Mouse (Mus musculus) kidney, adult 2 months (tissue): ENCODE data around the gene Cul1. TPM values are rescaled to one million over a fixed set of nuclear protein-coding genes. Genes with fewer than 3 reads are reported as not detected.

ENCODE experiments used
- DNase-seq: peaks from one replicate; pipeline ENCODE4 v3.0.0; 2021
- H3K27ac ChIP-seq: fragments of 200-500 bp; 2 replicates; pipeline ENCODE4 v1.5.1; 2012; ENCODE audit warnings: low read depth, low read length, control low read depth, inconsistent platforms; ENCODE audit not compliant: insufficient read depth
- H3K27me3 ChIP-seq: fragments of 200-500 bp; replicated peaks from 2 replicates; pipeline ENCODE4 v1.6.1; 2012; ENCODE audit warnings: mild to moderate bottlenecking, moderate library complexity, low read length, inconsistent platforms; ENCODE audit not compliant: control insufficient read depth, insufficient read depth
- H3K36me3 ChIP-seq: fragments of 200-500 bp; 2 replicates; pipeline ENCODE4 v1.6.1; 2012; ENCODE audit warnings: mild to moderate bottlenecking, moderate library complexity, low read length, inconsistent platforms; ENCODE audit not compliant: control insufficient read depth, insufficient read depth
- H3K4me1 ChIP-seq: fragments of 200-500 bp; 2 replicates; pipeline ENCODE4 v1.6.1; 2011; ENCODE audit warnings: low read length; ENCODE audit not compliant: control insufficient read depth, insufficient read depth
- H3K4me3 ChIP-seq: fragments of 200-500 bp; 2 replicates; pipeline ENCODE4 v1.5.1; 2011; ENCODE audit warnings: mild to moderate bottlenecking, low read depth, low read length, control low read depth; ENCODE audit not compliant: insufficient read depth
- CTCF ChIP-seq: fragments of 200-500 bp; conservative IDR thresholded peaks from 2 replicates; pipeline ENCODE4 v1.5.1; 2011; ENCODE audit warnings: low read depth, mild to moderate bottlenecking, control low read depth, low read length, moderate library complexity, mixed read lengths; ENCODE audit not compliant: insufficient read depth, insufficient read length
- POLR2A ChIP-seq: fragments of 200-500 bp; IDR thresholded peaks from one replicate; pipeline ENCODE4 v1.6.1; 2011; ENCODE audit warnings: low read depth, low read length, control low read depth
- WGBS: fragments of 180-500 bp; shearing (Covaris S2); methylation state at CpG from one replicate; pipeline ENCODE4 v1.1.7; 2018; 5-methylcytosine and 5-hydroxymethylcytosine counted together
- polyA plus RNA-seq: library from polyadenylated mRNA; depleted of rRNA; stranded (reverse); fragments of >200 nt; gene quantifications from 2 replicates; pipeline ENCODE4 v1.2.3, GENCODE M21; 2012

Cul1 gene
- polyA plus RNA-seq, 1 experiment = 28.5 TPM

DNA sequence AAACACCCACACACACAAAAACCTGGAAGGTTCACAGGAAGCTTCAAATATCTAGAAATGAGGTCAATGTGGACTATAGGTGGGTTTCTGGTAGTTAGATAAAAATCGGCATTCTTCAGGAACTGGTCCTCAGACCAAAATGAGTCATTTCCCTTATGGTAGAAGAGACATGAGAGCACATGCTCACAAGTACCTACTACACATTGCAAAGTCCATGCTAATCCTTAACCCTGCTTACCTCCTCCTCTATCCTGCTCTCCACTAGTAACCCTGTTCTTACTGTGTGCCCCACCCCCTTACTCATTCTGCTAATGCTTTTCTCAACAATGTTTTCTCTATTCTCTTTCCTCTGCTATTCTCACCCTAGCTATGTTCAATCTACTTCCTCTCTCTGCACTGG, 74.5 kb downstream of the Cul1 start:
- Histone ChIP-seq H3K27ac (no peak overlapping the region), H3K4me1 (peaks cover 5% of the 10 kb centered on the region; the same call in 1 of the 2 replicates), H3K4me3 (no peak overlapping the region), H3K27me3 (no peaks in the 10 kb centered on the region), H3K36me3 (peaks cover 6% of the 10 kb centered on the region)
- no peak for DNase-seq
- 45% methylated on average over 1 of the region's 1 CpGs for WGBS
- TF ChIP-seq CTCF (no peak), POLR2A (no peak)

DNA sequence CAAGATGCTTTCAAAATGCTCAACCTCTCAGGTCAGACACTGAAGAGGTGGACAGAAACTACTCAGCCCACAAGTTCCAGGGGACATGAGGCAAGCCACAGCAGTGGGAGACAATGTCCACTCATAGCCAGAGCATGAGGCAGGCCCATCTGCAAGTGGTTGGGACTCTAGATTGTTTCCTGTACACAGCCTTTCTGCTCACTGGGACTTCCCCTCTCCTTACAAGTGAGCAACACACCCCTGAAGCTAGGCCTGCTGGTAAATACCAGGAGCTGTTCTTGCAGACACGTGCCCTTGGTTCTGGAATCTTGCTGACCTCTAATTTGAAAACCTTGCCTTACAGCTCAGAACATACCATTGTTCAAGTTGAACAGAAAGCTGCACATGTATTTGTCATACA, 79.3 kb downstream of the Cul1 start:
- WGBS = 30% methylated on average over 1 of the region's 1 CpGs

DNA sequence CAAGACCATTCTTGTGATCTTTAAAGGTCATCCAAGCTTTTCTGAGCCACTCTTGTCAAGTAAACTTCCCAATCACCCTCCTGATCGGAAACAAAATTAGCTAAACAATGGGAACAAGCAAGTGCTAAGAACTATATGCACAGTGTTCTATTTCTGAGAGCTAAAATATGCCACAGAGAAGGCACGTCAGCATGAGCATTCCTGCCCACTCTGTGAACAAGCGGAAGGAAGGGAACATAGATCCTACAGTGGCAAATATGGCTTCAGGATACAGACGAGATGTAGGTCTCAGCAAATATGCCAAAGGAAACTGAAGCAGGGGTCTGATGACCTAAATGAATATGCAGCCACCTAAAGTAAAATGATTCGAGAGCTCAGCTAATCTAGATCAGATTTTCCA, 82.1 kb downstream of the Cul1 start:
- H3K4me3 ChIP-seq = no peak overlapping the region
- H3K36me3 ChIP-seq = no peaks in the 10 kb centered on the region
- H3K4me1 ChIP-seq = no peaks in the 10 kb centered on the region; the same call in 1 of the 2 replicates
- TF ChIP-seq POLR2A (no peak), CTCF (no peak)
- no peaks in the 10 kb centered on the region for H3K27me3 ChIP-seq
- H3K27ac ChIP-seq = no peak overlapping the region
- no peak for DNase-seq
- WGBS = 94% methylated on average over 5 of the region's 5 CpGs

More for the DNA sequence above, 79.3 kb downstream of the Cul1 start:
- H3K4me1 ChIP-seq = peaks cover 5% of the 10 kb centered on the region; the same call in 1 of the 2 replicates
- H3K27me3 ChIP-seq = no peaks in the 10 kb centered on the region
- H3K4me3 ChIP-seq = no peak overlapping the region
- no peak for TF ChIP-seq CTCF
- no peak for TF ChIP-seq POLR2A
- no peaks in the 10 kb centered on the region; the same call in 1 of the 2 replicates for H3K36me3 ChIP-seq
- H3K27ac ChIP-seq = no peak overlapping the region
- peak; percentile 21 for DNase-seq

DNA sequence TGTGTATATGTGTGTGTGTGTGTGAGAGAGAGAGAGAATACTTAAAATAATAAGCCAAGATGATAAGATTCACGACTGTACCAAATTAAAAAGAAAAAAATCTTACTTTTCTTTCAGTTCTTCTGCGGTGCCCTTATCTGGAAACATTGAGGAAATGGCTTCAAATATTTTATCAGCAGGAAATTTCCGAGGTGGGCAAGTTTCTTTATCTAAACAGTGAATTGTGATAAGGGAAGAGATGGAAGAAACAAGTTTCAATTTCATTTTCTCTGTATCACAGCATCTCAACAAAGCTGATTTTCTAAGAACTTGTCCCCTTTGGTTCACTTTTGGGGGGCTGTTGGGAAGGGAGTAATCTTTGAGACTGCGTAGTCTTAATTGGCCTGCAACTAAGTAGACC, 99.1 kb downstream of the Cul1 start:
- no peak overlapping the region for H3K4me3 ChIP-seq
- TF ChIP-seq POLR2A = no peak
- TF ChIP-seq CTCF = no peak
- peaks cover 2% of the 10 kb centered on the region; the same call in 1 of the 2 replicates for H3K36me3 ChIP-seq
- no peaks in the 10 kb centered on the region for H3K27me3 ChIP-seq
- no peak overlapping the region for H3K27ac ChIP-seq
- DNase-seq = no peak
- no peaks in the 10 kb centered on the region for H3K4me1 ChIP-seq
- 87% methylated on average over 4 of the region's 4 CpGs for whole genome bisulfite sequencing

DNA sequence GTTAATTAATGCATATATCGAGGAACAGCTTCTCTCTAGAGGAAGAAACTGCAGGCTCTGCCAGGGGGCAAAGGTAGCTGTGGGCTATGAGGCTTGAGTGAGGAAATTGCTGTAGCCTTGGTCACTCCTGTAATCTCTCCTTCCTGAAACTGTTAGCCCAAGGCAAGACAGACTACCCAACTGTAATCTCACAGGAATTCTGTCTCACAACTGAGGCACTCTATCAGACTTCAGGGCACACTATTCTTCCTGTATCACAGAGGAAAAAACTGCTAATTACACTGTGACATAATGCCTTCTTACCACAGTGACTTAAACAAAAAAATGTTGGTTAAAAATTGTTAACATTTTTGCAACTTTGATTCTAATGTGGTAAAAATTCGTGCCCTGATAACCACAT, 106.1 kb downstream of the Cul1 start:
- no peaks in the 10 kb centered on the region; the same call in 1 of the 2 replicates for H3K4me1 ChIP-seq
- peak; percentile 23 for DNase-seq
- H3K27ac ChIP-seq = no peak overlapping the region
- H3K27me3 ChIP-seq = no peaks in the 10 kb centered on the region
- TF ChIP-seq POLR2A = no peak
- no peak for TF ChIP-seq CTCF
- H3K4me3 ChIP-seq = no peak overlapping the region
- WGBS = 56% methylated on average over 2 of the region's 2 CpGs
- no peaks in the 10 kb centered on the region for H3K36me3 ChIP-seq

DNA sequence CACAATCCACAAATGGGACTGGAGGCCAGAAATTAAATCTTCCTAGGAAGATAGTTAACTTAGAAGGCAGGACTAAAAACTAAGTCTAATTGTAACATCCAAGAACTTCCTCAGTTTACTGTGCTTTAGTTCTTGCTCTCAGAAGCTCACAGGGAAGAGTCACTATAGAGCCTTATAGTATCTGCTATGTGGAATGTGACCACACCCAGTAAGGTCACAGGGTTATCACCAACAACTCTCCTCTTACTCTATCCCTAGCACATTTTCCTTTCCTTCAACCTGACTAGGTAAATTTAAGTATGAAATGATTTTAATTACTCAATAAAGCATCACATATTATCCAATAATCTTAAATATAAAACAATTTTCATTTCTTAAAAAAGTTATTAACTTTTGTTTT, 107.2 kb downstream of the Cul1 start:
- Histone ChIP-seq H3K36me3 (no peaks in the 10 kb centered on the region), H3K27ac (no peak overlapping the region), H3K4me3 (no peak overlapping the region), H3K4me1 (no peaks in the 10 kb centered on the region; the same call in 1 of the 2 replicates), H3K27me3 (no peaks in the 10 kb centered on the region)
- TF ChIP-seq CTCF (no peak), POLR2A (no peak)
- DNase-seq = no peak

DNA sequence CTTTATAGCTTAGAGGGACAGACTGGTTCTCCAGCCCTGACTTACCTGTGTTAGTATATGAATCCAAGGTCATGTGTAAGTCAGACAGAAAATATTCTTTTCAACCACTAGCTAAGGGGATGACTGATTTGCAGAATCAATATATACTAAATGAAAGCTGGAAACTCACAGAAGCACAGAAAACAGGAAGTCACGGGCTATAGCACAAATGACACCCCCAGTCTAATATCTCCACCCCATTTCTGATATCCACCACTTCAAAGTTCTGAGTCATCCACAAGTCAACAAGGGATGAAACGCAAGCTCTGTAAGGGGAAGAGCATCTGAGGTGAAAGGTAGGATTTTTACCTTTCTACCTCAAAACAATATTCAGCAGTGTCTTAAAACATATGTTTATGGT, 107.6 kb downstream of the Cul1 start:
- no peak for DNase-seq
- Histone ChIP-seq H3K36me3 (no peaks in the 10 kb centered on the region), H3K4me3 (no peak overlapping the region), H3K27ac (no peak overlapping the region), H3K27me3 (no peaks in the 10 kb centered on the region), H3K4me1 (no peaks in the 10 kb centered on the region; the same call in 1 of the 2 replicates)
- no peak for TF ChIP-seq POLR2A
- TF ChIP-seq CTCF = no peak
- 88% methylated on average over 2 of the region's 2 CpGs for WGBS

DNA sequence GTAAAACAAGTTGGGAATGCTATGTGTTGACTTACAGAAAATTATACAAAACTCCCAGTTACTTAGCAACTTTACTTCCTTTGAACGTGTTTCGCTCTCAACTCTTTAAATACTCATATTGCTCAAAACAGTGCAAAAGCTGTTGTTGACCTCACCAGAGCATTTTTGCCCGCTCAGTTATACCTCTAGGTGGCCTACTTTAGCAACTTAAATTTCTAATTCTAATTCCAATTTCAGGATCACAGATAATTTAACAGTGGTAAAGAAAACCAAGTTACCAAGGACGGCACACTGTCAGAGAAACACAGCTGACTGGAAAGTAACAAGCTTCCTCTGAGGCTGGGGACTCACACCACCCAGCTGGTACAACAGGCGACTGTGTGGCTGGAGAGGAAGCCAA, 108.2 kb downstream of the Cul1 start:
- H3K4me1 ChIP-seq = no peaks in the 10 kb centered on the region; the same call in 1 of the 2 replicates
- H3K4me3 ChIP-seq = no peak overlapping the region
- H3K27me3 ChIP-seq = no peaks in the 10 kb centered on the region
- 68% methylated on average over 5 of the region's 5 CpGs for WGBS
- DNase-seq = peak; percentile 15
- no peak overlapping the region for H3K27ac ChIP-seq
- TF ChIP-seq CTCF = no peak
- no peak for TF ChIP-seq POLR2A
- no peaks in the 10 kb centered on the region for H3K36me3 ChIP-seq
